Mouse (Mus musculus): ENCODE results near the gene Gmeb1. TPM values are rescaled to one million over a fixed set of nuclear protein-coding genes. Genes with fewer than 3 reads are reported as not detected.

Gene Gmeb1
- total and polyA plus RNA-seq, 3 experiments, result 7.9 to 19.3 (median 9.0) TPM

DNA sequence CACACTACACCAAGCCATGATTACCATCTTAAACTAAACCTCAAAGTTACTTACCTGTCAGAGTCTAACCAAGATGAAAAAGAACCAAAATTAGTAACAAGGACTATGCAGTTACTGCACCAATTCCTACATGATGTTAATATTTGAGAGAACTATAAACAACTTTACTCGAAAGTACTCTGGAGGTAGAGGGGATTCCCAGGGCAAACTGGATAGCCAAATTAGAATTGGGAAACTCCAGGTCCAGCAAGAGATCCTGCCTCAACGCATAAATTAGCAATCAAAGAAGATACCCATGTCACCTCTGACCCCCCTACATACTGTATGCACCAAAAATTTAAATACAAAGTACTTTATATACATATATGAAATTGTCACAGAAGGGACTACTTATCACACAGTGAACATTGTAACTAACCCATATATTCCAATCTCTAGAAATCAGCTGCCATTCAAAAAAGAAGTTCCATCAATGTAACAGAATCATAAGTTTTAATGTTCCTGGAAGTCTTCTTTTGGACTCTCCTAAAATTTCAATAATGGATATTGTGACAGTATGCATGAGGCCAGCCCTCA, 73.5 kb downstream of the Gmeb1 start:
- in situ Hi-C loops (cut with MboI; ENCODE audit: low pct_ligation_motif_present, low pct_unique_long_range_greater_than_20kb, low sequenced_read_pairs), result loop anchor here (25.0 kb wide), 1 partner anchor 224 kb away; the partner anchor contains the start of gene Phactr4
- Histone ChIP-seq H3K4me2 (ENCODE audit: insufficient read depth, low read depth, poor library complexity, severe bottlenecking) (peak overlapping the region; percentile 27), H3K4me1 (ENCODE audit: control insufficient read depth in 1 of 2, insufficient read depth in 2 of 2) (peaks cover 10 to 69% of the 10 kb centered on the region in 2 experiments), H3K27ac (ENCODE audit: insufficient read depth, low read depth) (peak overlapping the region; percentile 69; the same call in 1 of the 2 replicates), H3K4me3 (replicated peaks in 1 of 3; ENCODE audit: low read depth in 2 of 3, low read length in 2 of 3, poor library complexity in 1 of 3) (no peak overlapping the region), H3K36me3 (replicated peaks in 1 of 2; ENCODE audit: control insufficient read depth in 1 of 2, insufficient read depth in 1 of 2, low read length in 1 of 2) (peaks cover 20 to 55% of the 10 kb centered on the region in 2 experiments), H3K9ac (ENCODE audit: insufficient read depth, low read depth) (no peak overlapping the region), H3K27me3 (replicated peaks) (no peaks in the 10 kb centered on the region), H3K79me2 (replicated peaks; ENCODE audit: control insufficient read depth, extremely low read depth, insufficient read depth, poor library complexity, severe bottlenecking) (peaks cover 74% of the 10 kb centered on the region), H3K9me3 (replicated peaks; ENCODE audit: low read length) (no peaks in the 10 kb centered on the region)
- TF ChIP-seq ETS1 (conservative IDR thresholded peaks at IDR 0.05; ENCODE audit: low read depth, low read length) (0 out of 2 replicates have a peak, but pooled peaks have one; percentile 27), ZMIZ1 (IDR thresholded peaks at IDR 0.05; ENCODE audit: low read depth, low read length) (0 out of 2 replicates have a peak, but pooled peaks have one; percentile 52), IRF4 (IDR thresholded peaks at IDR 0.05; ENCODE audit: low read depth, low read length) (peak; percentile 51), RCOR1 (conservative IDR thresholded peaks at IDR 0.05; ENCODE audit: low read depth, low read length) (0 out of 2 replicates have a peak, but pooled peaks have one; percentile 31), JUND (conservative IDR thresholded peaks at IDR 0.05; ENCODE audit: low read depth, low read length) (no peak), MEF2A (IDR thresholded peaks at IDR 0.05; ENCODE audit: borderline replicate concordance, low read depth, low read length) (peak; percentile 80), EP300 (IDR thresholded peaks at IDR 0.05; ENCODE audit: low read length) (peak; percentile 59), MAZ (IDR thresholded peaks at IDR 0.05; ENCODE audit: low read depth, low read length) (no peak), SIN3A (IDR thresholded peaks at IDR 0.05; ENCODE audit: low read length) (peak; percentile 24; the same call in 1 of the 2 replicates)
- dilution Hi-C loops (cut with MboI; ENCODE audit: extremely low pct_ligation_motif_present, extremely low pct_unique_long_range_greater_than_20kb, low sequenced_read_pairs), result no loop called here
- no peak for DNase-seq (ENCODE audit: extremely low read depth)

DNA sequence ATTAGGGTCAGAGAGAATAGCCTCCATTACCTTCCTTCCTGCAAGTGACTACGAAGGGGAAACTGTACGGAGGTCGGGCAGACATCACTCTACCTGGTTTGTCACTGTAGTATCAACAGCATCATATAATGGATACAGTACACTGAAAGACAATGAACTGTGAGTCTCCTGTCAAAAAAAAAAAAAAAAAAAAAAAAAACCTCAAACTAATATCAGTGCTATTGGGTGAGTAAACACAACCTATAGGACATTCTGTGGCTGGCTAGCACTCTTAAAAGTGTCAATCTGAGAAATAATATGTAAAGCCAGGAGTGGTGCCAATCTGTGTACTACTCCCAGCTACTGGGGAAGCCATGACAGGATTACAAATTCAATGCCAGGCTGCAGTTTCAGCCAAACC, 78.2 kb downstream of the Gmeb1 start:
- no peak overlapping the region for H3K4me2 ChIP-seq (ENCODE audit: insufficient read depth, low read depth, poor library complexity, severe bottlenecking)
- peaks cover 29% of the 10 kb centered on the region for H3K79me2 ChIP-seq (replicated peaks; ENCODE audit: control insufficient read depth, extremely low read depth, insufficient read depth, poor library complexity, severe bottlenecking)
- peak overlapping the region; percentile 29; the same call in 1 of the 2 replicates for H3K27ac ChIP-seq (ENCODE audit: insufficient read depth, low read depth)
- no peak for DNase-seq (ENCODE audit: extremely low read depth)
- H3K36me3 ChIP-seq (replicated peaks in 1 of 2; ENCODE audit: control insufficient read depth in 1 of 2, insufficient read depth in 1 of 2, low read length in 1 of 2), result peaks cover 12 to 45% of the 10 kb centered on the region in 2 experiments
- H3K4me1 ChIP-seq (ENCODE audit: control insufficient read depth in 1 of 2, insufficient read depth in 2 of 2), result peaks cover 12 to 89% of the 10 kb centered on the region in 2 experiments
- no peak for TF ChIP-seq ETS1 (conservative IDR thresholded peaks at IDR 0.05; ENCODE audit: low read depth, low read length)
- TF ChIP-seq ZNF384 (IDR thresholded peaks at IDR 0.05; ENCODE audit: low read depth, low read length), result peak; percentile 64
- no peak overlapping the region for H3K4me3 ChIP-seq (replicated peaks in 1 of 3; ENCODE audit: low read depth in 2 of 3, low read length in 2 of 3, poor library complexity in 1 of 3)
- no peaks in the 10 kb centered on the region for H3K9me3 ChIP-seq (replicated peaks; ENCODE audit: low read length)
- no peak overlapping the region for H3K9ac ChIP-seq (ENCODE audit: insufficient read depth, low read depth)
- dilution Hi-C loops (cut with MboI; ENCODE audit: extremely low pct_ligation_motif_present, extremely low pct_unique_long_range_greater_than_20kb, low sequenced_read_pairs) (no loop called here), in situ Hi-C loops (cut with MboI; ENCODE audit: low pct_ligation_motif_present, low pct_unique_long_range_greater_than_20kb, low sequenced_read_pairs) (loop anchor here (5.0 to 25.0 kb wide), 2 partner anchors 84 to 229 kb away; partner anchors contain the start of gene Phactr4)
- no peaks in the 10 kb centered on the region for H3K27me3 ChIP-seq (replicated peaks)

Measured in CH12.LX (cell line).